Mouse (Mus musculus) thymus, adult 2 months (tissue): ENCODE measurements at regions not wholly inside any gene's neighbourhood (a gene's known extent, or its start where the extent isn't known, plus 50 kb on each side); places are given as distances from the start of the nearest gene placed in this dataset.

Experiments used
- DNase-seq: peaks from one replicate; pipeline ENCODE4 v3.0.0; 2021
- H3K27ac ChIP-seq: fragments of 200-500 bp; 2 replicates; pipeline ENCODE4 v1.5.1; 2012; ENCODE audit warnings: low read length, control low read depth; ENCODE audit not compliant: control insufficient read depth, insufficient read depth
- H3K27me3 ChIP-seq: fragments of 200-500 bp; 2 replicates; pipeline ENCODE4 v1.6.1; 2012; ENCODE audit warnings: mild to moderate bottlenecking, low read length, moderate library complexity, mixed read lengths; ENCODE audit not compliant: control insufficient read depth, insufficient read depth
- H3K36me3 ChIP-seq: fragments of 200-500 bp; 2 replicates; pipeline ENCODE4 v1.6.1; 2012; ENCODE audit warnings: mild to moderate bottlenecking, low read length, moderate library complexity; ENCODE audit not compliant: control insufficient read depth, insufficient read depth
- H3K4me1 ChIP-seq: fragments of 200-500 bp; replicated peaks from 2 replicates; pipeline ENCODE4 v1.6.1; 2012; ENCODE audit warnings: low read length; ENCODE audit not compliant: control insufficient read depth, insufficient read depth
- H3K4me3 ChIP-seq: fragments of 200-500 bp; 2 replicates; pipeline ENCODE4 v1.5.1; 2012; ENCODE audit warnings: mild to moderate bottlenecking, low read length, control low read depth, moderate library complexity; ENCODE audit not compliant: control insufficient read depth, insufficient read depth
- CTCF ChIP-seq: fragments of 200-500 bp; IDR thresholded peaks from 2 replicates; pipeline ENCODE4 v1.5.1; 2012; ENCODE audit warnings: mild to moderate bottlenecking, control low read depth, low read length, moderate library complexity, borderline replicate concordance; ENCODE audit not compliant: control insufficient read depth, poor library complexity, insufficient read depth; ENCODE audit errors: extremely low read depth
- POLR2A ChIP-seq: fragments of 200-500 bp; IDR thresholded peaks from 2 replicates; pipeline ENCODE4 v1.6.1; 2012; ENCODE audit warnings: mild to moderate bottlenecking, low read length, control low read depth, moderate library complexity; ENCODE audit not compliant: control insufficient read depth, poor library complexity, insufficient read depth; ENCODE audit errors: extremely low read depth
- WGBS: fragments of 180-500 bp; shearing (Covaris S2); methylation state at CpG from one replicate; pipeline ENCODE4 v1.1.7; 2018; 5-methylcytosine and 5-hydroxymethylcytosine counted together

- Histone ChIP-seq H3K27ac (no peak overlapping the region), H3K4me3 (no peak overlapping the region), H3K4me1 (no peaks in the 10 kb centered on the region), H3K27me3 (no peaks in the 10 kb centered on the region), H3K36me3 (no peaks in the 10 kb centered on the region)
- 94% methylated on average over 2 of the region's 2 CpGs for WGBS
- no peak for DNase-seq
- TF ChIP-seq POLR2A (no peak), CTCF (no peak)
Measured at GRCm38 (mm10) chr13:107308404-107308803, 286.5 kb upstream of the Kif2a start.

- DNase-seq: no peak
- no peak overlapping the region for H3K27ac ChIP-seq
- no peak for TF ChIP-seq POLR2A
- TF ChIP-seq CTCF: no peak
- no peaks in the 10 kb centered on the region for H3K36me3 ChIP-seq
- H3K4me3 ChIP-seq: no peak overlapping the region
- no peaks in the 10 kb centered on the region for H3K27me3 ChIP-seq
- H3K4me1 ChIP-seq: no peaks in the 10 kb centered on the region
- 93% methylated on average over 1 of the region's 1 CpGs for WGBS
Measured at GRCm38 (mm10) chr13:107306958-107307357, 285.0 kb upstream of the Kif2a start.

- H3K36me3 ChIP-seq: no peaks in the 10 kb centered on the region
- 93% methylated on average over 1 of the region's 1 CpGs for WGBS
- no peaks in the 10 kb centered on the region for H3K27me3 ChIP-seq
- no peak overlapping the region for H3K4me3 ChIP-seq
- TF ChIP-seq CTCF (no peak), POLR2A (no peak)
- H3K27ac ChIP-seq: no peak overlapping the region
- no peaks in the 10 kb centered on the region for H3K4me1 ChIP-seq
- DNase-seq: no peak
Measured at GRCm38 (mm10) chr13:107306232-107306631, 284.3 kb upstream of the Kif2a start.

- no peak overlapping the region for H3K4me3 ChIP-seq
- TF ChIP-seq POLR2A (no peak), CTCF (no peak)
- no peaks in the 10 kb centered on the region for H3K36me3 ChIP-seq
- no peak for DNase-seq
- WGBS: 49% methylated on average over 1 of the region's 1 CpGs
- no peaks in the 10 kb centered on the region for H3K4me1 ChIP-seq
- no peak overlapping the region for H3K27ac ChIP-seq
- no peaks in the 10 kb centered on the region for H3K27me3 ChIP-seq
Measured at GRCm38 (mm10) chr13:107305738-107306137, 283.8 kb upstream of the Kif2a start.

GRCm38 (mm10) chr13:107303878-107304277 is 282.0 kb upstream of the Kif2a start:
- WGBS: 85% methylated on average over 7 of the region's 7 CpGs
- H3K4me3 ChIP-seq: no peak overlapping the region
- H3K27me3 ChIP-seq: no peaks in the 10 kb centered on the region
- H3K27ac ChIP-seq: no peak overlapping the region
- H3K4me1 ChIP-seq: no peaks in the 10 kb centered on the region
- no peak for TF ChIP-seq CTCF
- no peak for TF ChIP-seq POLR2A
- H3K36me3 ChIP-seq: no peaks in the 10 kb centered on the region
- DNase-seq: no peak

- 89% methylated on average over 5 of the region's 5 CpGs for WGBS
- H3K36me3 ChIP-seq: no peaks in the 10 kb centered on the region
- H3K27me3 ChIP-seq: no peaks in the 10 kb centered on the region
- no peak overlapping the region for H3K4me3 ChIP-seq
- TF ChIP-seq CTCF (no peak), POLR2A (no peak)
- H3K27ac ChIP-seq: no peak overlapping the region
- no peak for DNase-seq
- H3K4me1 ChIP-seq: no peaks in the 10 kb centered on the region
Measured at GRCm38 (mm10) chr13:107303322-107303721, 281.4 kb upstream of the Kif2a start.

- no peak for DNase-seq
- no peak overlapping the region for H3K27ac ChIP-seq
- 63% methylated on average over 2 of the region's 2 CpGs for WGBS
- no peaks in the 10 kb centered on the region for H3K27me3 ChIP-seq
- no peaks in the 10 kb centered on the region for H3K4me1 ChIP-seq
- no peaks in the 10 kb centered on the region for H3K36me3 ChIP-seq
- H3K4me3 ChIP-seq: no peak overlapping the region
- TF ChIP-seq CTCF: no peak
- no peak for TF ChIP-seq POLR2A
Measured at GRCm38 (mm10) chr13:107300792-107301191, 278.9 kb upstream of the Kif2a start.
